Mouse (Mus musculus) cerebellum, adult (tissue): ENCODE results near the gene Tnfaip8l2.
"Not testable (repeated sequence)": the region's sequence is repeated elsewhere in the genome, so short reads cannot be mapped to it uniquely, and the experiment has no call there.

Experiments used
- ATAC-seq: cut with Nextera tagmentation; 2 replicates; pipeline ENCODE4 v1.9.2; 2017; ENCODE audit warnings: mild to moderate bottlenecking, moderate library complexity, mixed read lengths; ENCODE audit not compliant: insufficient number of reproducible peaks, low FRiP score, low TSS enrichment

The Tnfaip8l2 gene

DNA sequence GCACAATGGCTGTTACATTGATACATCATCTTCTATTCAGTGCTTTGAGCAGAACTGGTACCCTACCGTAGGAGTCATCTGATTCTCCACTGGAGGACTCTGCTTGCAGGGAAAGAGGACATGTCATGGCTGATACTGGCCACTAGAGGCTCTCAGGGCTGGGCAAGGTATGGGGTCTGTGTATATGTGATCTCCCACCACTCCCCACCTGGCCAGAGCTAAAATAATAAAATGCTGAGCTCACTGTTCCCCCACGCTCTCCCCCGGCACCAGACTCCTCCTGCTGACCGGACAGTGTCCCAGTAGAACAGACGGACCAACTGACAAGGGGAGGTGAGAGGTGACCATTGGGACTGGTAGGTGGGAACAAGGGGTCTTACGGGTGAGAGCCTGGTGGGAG lies 17.9 kb downstream of the Tnfaip8l2 start, which contains the start of gene Tmod4:
Gene Tmod4 (plus strand): TSS at position 231 of the 400 bp plus-strand sequence.
- no peak for ATAC-seq

DNA sequence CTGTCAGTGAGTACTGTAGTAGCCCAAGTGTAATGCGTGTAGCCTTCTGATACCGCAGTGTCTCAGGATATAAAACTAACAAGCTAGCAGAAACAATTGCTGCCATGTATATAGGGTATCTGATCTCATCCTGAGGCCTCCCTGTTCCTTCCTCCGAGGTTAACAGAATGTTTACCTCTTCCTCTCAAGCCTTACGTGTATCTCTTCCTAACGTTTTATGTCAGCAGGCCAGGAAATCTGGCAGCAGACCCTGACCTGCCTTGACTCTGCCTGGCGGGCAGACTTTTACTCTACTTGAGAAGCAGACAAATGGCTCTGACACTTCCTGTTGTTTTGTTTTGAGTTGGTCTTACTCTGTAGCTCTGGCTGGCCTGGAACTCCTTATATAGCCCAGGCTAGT lies 20.6 kb downstream of the Tnfaip8l2 start:
- no peak for ATAC-seq

DNA sequence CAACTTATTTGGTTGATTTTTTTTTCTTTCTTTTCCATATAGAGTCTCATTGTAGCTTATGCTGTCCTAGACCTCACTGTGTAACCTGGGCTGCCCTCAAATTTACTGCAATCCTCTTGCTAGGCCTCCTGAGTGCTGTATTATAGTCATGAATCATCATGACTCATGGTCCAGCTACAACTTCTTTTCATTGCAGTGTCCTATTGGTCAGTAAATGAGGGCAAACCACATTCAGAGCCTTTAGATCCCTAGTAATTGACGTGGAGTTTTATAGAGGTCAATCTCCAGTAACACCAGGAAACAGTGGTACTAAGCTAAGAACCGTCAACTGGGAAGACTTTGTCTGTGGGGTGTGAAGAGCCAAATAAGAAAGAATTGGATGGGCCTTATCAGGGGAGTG lies 24.4 kb downstream of the Tnfaip8l2 start:
- ATAC-seq: no peak

- ATAC-seq: no peak
These were observed 29.4 kb downstream of the Tnfaip8l2 start for GRCm38 (mm10) chr3:95112760-95113159.

DNA sequence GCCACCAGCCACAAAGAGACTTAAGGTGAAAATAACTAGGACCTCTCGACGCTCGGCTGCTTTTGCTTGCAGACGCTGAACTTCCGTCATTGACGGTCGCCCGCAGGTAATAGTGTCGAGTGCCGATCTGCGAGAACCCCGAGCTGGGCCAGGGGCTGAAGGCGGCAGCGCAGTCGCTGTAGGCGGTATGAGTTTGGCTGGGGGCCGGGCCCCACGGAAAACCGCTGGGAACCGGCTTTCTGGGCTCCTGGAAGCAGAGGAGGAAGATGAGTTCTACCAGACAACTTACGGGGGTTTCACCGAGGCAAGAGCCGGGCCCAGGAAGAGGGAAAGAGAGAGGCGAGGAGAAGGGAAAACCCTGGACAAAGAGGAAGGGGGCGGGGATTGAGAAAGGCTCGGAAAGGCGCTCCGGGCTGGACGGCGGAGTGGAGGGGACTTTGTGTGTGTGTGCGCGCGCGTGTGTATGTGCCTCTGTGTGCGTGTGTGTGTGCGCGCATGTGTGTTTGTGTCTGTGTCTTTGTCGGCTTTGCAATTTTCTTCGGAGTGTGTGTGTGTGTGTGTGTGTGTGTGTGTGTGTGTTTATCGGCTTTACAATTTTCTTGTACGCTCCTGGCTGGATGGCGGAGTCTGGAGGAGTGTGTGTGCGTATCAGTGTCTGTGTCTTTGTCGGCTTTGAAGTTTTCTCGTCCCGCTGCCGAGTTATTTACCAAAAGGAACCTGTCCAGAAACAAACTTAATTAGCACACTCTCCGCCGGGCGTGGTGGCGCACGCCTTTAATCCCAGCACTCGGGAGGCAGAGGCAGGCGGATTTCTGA lies 31.0 kb downstream of the Tnfaip8l2 start, which contains the start of gene Vps72:
Gene Vps72 (plus strand): TSS at position 112 of the 816 bp plus-strand sequence.
- peak; percentile 71; the same call in 1 of the 2 replicates for ATAC-seq

- no peak for ATAC-seq
These were observed 34.3 kb downstream of the Tnfaip8l2 start for GRCm38 (mm10) chr3:95107898-95108297.

GRCm38 (mm10) chr3:95107308-95107707 lies 34.9 kb downstream of the Tnfaip8l2 start:
- not testable (repeated sequence) for ATAC-seq

GRCm38 (mm10) chr3:95106338-95107117 lies 35.6 kb downstream of the Tnfaip8l2 start, which contains the start of gene Pip5k1a:
Gene Pip5k1a (minus strand): TSS chr3:95106930.
- peak; percentile 89 for ATAC-seq

GRCm38 (mm10) chr3:95105586-95106337 lies 36.4 kb downstream of the Tnfaip8l2 start:
- ATAC-seq: no peak

DNA sequence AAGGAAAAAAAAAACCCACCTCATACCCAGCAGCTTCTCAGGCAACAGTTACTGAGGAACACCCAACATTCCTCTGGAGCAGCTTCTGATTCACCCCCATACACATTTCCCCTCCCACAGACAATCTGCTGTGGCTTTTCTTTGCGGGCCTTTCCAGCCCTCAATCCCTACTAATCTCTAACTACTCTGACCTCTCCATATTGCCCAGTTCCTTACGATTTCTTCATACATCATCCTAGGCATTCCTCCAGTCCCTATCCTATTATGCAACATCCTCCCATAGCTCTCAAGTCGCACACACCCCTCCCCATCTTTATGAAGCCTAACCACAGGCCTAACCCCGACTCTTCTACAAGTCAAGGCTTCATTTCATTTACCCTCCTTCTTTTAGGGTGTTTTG lies 37.0 kb downstream of the Tnfaip8l2 start:
- ATAC-seq: no peak

- ATAC-seq: no peak
These were observed 41.3 kb downstream of the Tnfaip8l2 start for GRCm38 (mm10) chr3:95100854-95101253.
